In genomic region chr13:38992529-38992928, GRCm38 (mm10) we compare ENCODE assay signal across 8 mouse cellular contexts. TPM values are rescaled to one million over a fixed set of nuclear protein-coding genes. Genes with fewer than 3 reads are reported as not detected.
DNase-seq lines count a peak whose midpoint lies in the region; ATAC-seq lines count a peak whose summit lies in the region.

No protein-coding gene starts in this region.

- H3K36me3 ChIP-seq in neural tube, embryonic 15.5 days, result no peaks in the 10 kb centered on the region
- no peaks in the 10 kb centered on the region for H3K36me3 ChIP-seq in embryonic facial prominence, embryonic 11.5 days (replicated peaks; ENCODE audit: control insufficient read depth, insufficient read depth, low read depth, low read length)

- H3K4me1 ChIP-seq in neural tube, embryonic 15.5 days, result no peaks in the 10 kb centered on the region
- no peaks in the 10 kb centered on the region for H3K4me1 ChIP-seq in embryonic facial prominence, embryonic 11.5 days (ENCODE audit: control insufficient read depth, insufficient read depth, low read length)

- no peak overlapping the region for H3K27ac ChIP-seq in neural tube, embryonic 15.5 days (replicated peaks)
- H3K27ac ChIP-seq in embryonic facial prominence, embryonic 11.5 days (replicated peaks; ENCODE audit: low read depth, low read length), result no peak overlapping the region

- 17% methylated on average over 5 of the region's 5 CpGs for WGBS in neural tube, embryonic 15.5 days
- WGBS in embryonic facial prominence, embryonic 11.5 days, result 32% methylated on average over 5 of the region's 5 CpGs

- ATAC-seq in neural tube, embryonic 15.5 days (ENCODE audit: low FRiP score), result no peak
- no peak for ATAC-seq in embryonic facial prominence, embryonic 11.5 days (replicated peaks; ENCODE audit: insufficient number of reproducible peaks, low FRiP score, low TSS enrichment, low read depth)

- peak; percentile 24 to 31 for DNase-seq in cerebellum, adult 18-20 months
- DNase-seq in cerebellum, adult 11-12 months, result no peak
- peak; percentile 26 for DNase-seq in neural tube, embryonic 10.5 days (ENCODE audit: extremely low spot score, low spot score)
- DNase-seq in embryonic facial prominence, embryonic 11.5 days (ENCODE audit: low spot score), result peak; percentile 66
- peak; percentile 44 for DNase-seq in layer of hippocampus, adult 11-12 months (ENCODE audit: low spot score)
- peak; percentile 53 for DNase-seq in lung, postnatal 36 days
- no peak for DNase-seq in urinary bladder, postnatal 10 days (ENCODE audit: low spot score)

- no peak overlapping the region for H3K4me2 ChIP-seq in neural tube, embryonic 15.5 days
- no peak overlapping the region for H3K4me2 ChIP-seq in embryonic facial prominence, embryonic 11.5 days (ENCODE audit: low read depth, low read length)

- H3K4me3 ChIP-seq in neural tube, embryonic 15.5 days (replicated peaks), result no peak overlapping the region
- no peak overlapping the region for H3K4me3 ChIP-seq in embryonic facial prominence, embryonic 11.5 days (ENCODE audit: low read depth, low read length)

- H3K9me3 ChIP-seq in neural tube, embryonic 15.5 days (replicated peaks), result no peaks in the 10 kb centered on the region
- no peaks in the 10 kb centered on the region for H3K9me3 ChIP-seq in embryonic facial prominence, embryonic 11.5 days (replicated peaks; ENCODE audit: control insufficient read depth, low read length)

- no peak overlapping the region for H3K9ac ChIP-seq in neural tube, embryonic 15.5 days (replicated peaks)
- H3K9ac ChIP-seq in embryonic facial prominence, embryonic 11.5 days (replicated peaks; ENCODE audit: low read length), result no peak overlapping the region

- no peaks in the 10 kb centered on the region for H3K27me3 ChIP-seq in neural tube, embryonic 15.5 days (replicated peaks)
- no peaks in the 10 kb centered on the region for H3K27me3 ChIP-seq in embryonic facial prominence, embryonic 11.5 days (ENCODE audit: control insufficient read depth, insufficient read depth, low read length)

RNA-seq across cellular contexts. Expression of gene Slc35b3, which starts 31.9 kb away (rescaled TPM):
- polyA plus RNA-seq in neural tube, embryonic 15.5 days (2015; fragmentation: Nextera tagmentation; extraction: Ambion mirVana), result 28.5 and 33.6 TPM in 2 replicates
- polyA plus RNA-seq in embryonic facial prominence, embryonic 11.5 days (2014; fragmentation: Nextera tagmentation; extraction: Ambion mirVana), result 30.6 and 35.1 TPM in 2 replicates

Comparison
In these comparisons a context has a peak if more than half of its experiments do, and no peak if none do; other contexts are left out.
1. DNase-seq: peak in cerebellum, adult 18-20 months (2 of 2), neural tube, embryonic 10.5 days (single experiment), embryonic facial prominence, embryonic 11.5 days (single experiment), layer of hippocampus, adult 11-12 months (single experiment) and lung, postnatal 36 days (single experiment); none in cerebellum, adult 11-12 months (single experiment) and urinary bladder, postnatal 10 days (single experiment).